Mouse (Mus musculus): Measurements from ENCODE around the gene Mcat. TPM values are rescaled to one million over a fixed set of nuclear protein-coding genes. Genes with fewer than 3 reads are reported as not detected.

Mcat gene
- total RNA-seq, 2 experiments from 2014 or later: 21.8 to 29.3 TPM

- DNase-seq (ENCODE audit: low spot score in 2 of 2): no peak
Measured at GRCm38 (mm10) chr15:83539905-83540304, 23.7 kb downstream of the Mcat start.

DNA sequence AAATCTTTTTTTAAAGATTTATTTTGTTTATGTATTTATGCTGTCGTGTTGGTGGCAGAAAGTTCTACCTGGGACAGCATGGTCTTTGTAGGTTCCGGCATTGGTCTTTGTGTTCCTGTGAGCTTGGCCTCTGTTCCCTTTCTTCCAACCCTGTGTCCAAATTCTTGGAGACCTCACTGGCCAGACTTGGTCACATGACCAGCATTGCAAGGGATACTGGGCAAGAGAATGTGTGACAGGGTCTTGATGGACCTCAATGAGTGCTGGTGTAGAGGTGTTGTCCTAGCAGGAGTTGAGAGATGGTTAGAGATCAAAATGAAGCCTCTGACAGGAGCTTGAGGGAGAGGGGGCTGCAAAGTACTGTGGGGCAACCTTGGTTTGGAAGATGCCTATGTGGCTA is 24.7 kb downstream of the Mcat start:
- no peak for DNase-seq (ENCODE audit: low spot score in 2 of 2)

- DNase-seq (ENCODE audit: low spot score in 2 of 2): no peak
Measured at GRCm38 (mm10) chr15:83535890-83536231, 27.7 kb downstream of the Mcat start.

- no peak for DNase-seq (ENCODE audit: low spot score in 2 of 2)
Measured at GRCm38 (mm10) chr15:83534960-83535889, 28.4 kb downstream of the Mcat start.

DNA sequence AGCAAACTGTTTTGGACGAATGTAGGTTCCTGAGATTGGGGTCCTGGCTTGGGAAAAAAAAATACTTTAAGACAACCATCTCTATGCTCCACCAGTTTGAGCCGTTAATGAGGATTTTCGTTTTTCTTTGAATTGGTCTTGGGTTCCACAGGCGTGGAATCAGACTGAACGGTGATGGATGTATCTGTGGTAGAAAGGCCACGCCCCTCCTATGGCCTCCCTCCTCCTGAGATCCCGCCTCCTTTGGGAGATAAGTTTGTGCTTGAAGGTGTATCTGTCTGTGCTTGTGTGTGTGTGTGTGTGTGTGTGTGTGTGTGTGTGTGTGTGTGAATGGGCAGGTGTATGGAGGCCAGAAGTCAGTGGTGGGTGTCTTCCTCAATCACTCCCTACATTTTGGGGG is 31.0 kb downstream of the Mcat start:
- DNase-seq (ENCODE audit: low spot score in 2 of 2): no peak

- no peak for DNase-seq (ENCODE audit: low spot score in 2 of 2)
Measured at GRCm38 (mm10) chr15:83531961-83532469, 31.6 kb downstream of the Mcat start.

- DNase-seq (ENCODE audit: low spot score in 2 of 2): no peak
Measured at GRCm38 (mm10) chr15:83530688-83531087, 32.9 kb downstream of the Mcat start.

DNA sequence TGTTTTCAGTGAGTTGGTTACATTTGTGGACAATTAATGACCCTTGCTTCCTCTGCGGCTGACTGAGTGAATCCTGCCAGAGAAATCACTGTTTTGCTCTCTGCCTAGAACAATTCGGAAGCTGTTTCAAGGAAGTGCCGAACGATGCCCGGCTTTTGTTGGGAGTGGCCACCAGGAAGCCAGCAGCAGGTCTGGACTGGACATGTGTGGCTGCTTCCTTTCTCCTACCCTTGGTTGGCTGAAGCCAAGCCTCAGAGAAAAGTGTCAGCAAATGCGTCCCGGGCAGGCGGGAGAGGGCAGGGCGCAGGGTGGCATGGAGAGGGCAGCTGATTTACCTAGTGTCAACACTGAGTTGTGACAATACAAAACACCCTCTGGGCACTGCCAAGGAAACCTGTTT is 33.4 kb downstream of the Mcat start:
- no peak for DNase-seq (ENCODE audit: low spot score in 2 of 2)

- DNase-seq (ENCODE audit: low spot score in 2 of 2): no peak
Measured at GRCm38 (mm10) chr15:83529765-83530164, 33.8 kb downstream of the Mcat start.

GRCm38 (mm10) chr15:83528892-83529291 is 34.7 kb downstream of the Mcat start:
- DNase-seq (ENCODE audit: low spot score in 2 of 2): no peak

- DNase-seq (ENCODE audit: low spot score in 2 of 2): no peak
Measured at GRCm38 (mm10) chr15:83527747-83528146, 35.8 kb downstream of the Mcat start.

DNA sequence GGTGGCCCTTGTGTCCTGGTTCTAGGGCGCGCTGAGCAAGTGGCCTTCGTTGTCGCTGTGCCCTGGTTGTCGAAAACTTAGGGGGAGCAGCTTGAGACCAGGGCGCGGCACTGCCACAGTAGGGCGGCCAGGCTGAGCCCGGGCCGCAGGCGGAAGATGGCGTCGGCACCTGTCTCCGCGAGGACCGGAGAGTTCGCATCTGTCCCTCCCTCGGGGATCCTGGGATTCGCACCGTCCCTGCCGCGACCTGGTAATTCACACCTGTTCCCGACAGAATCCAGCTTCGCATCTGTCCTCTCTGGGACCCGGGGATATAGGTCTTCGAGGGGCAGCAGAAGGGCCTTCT is 36.5 kb downstream of the Mcat start:
- no peak for DNase-seq (ENCODE audit: low spot score in 2 of 2)

- DNase-seq (ENCODE audit: low spot score in 2 of 2): no peak
Measured at GRCm38 (mm10) chr15:83526424-83527091, 37.0 kb downstream of the Mcat start, which contains the start of gene Bik. TSS of gene Bik (plus strand) at chr15:83526862.

DNA sequence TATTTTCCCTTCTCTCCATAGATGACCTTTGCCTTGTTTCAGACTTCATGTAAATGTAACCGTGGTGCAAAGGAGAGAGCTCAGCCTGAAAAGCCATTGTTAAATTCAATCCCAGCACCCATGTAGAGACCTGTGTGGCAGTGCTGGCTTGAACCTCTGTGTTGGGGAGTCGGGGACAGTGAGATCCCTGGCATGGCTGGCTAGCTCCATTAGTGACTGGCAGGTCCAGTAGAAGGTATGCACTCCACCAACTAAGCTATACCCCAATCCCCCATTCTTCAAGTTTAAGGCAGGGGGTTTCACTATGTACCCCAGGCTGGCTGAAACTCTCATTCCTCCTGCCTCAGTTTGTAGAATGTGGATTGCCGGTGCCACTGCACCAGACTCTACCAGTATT is 39.3 kb downstream of the Mcat start:
- DNase-seq (ENCODE audit: low spot score in 2 of 2): no peak

DNA sequence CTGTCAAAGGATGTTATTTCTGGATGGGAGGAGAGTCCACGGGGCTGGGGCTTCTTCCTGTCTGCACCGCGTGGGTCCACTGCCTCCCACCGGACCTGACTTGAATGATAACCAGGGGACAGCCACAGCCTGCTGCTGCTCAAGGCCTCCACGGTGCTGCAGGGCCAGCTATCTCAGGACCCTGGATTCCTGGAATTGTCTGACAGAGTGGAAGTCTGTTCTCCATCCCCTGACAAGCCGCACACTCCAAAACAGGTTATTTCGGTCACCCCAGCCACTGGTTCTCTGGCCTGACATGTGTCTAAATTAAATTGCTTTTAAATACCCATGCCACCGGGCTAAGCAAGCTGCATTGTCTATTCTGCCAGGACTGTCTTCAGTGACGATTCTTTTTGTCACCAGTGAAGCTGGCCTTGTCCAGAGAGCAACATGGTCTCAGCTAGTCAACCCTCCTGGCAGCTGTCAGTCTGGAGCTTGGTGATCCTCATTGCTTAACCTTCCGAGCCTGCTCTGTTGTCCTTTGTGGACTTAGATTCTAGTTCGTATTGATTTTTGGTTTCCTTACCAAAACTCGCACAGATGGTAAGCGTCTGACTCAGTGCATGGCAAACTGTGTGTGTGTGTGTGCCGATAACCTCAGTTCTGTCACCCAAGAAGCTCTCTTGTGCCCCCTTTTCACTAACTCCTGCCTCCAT is 39.8 kb downstream of the Mcat start:
- no peak for DNase-seq (ENCODE audit: low spot score in 2 of 2)

- DNase-seq (ENCODE audit: low spot score in 2 of 2): no peak
Measured at GRCm38 (mm10) chr15:83523196-83523595, 40.4 kb downstream of the Mcat start.

DNA sequence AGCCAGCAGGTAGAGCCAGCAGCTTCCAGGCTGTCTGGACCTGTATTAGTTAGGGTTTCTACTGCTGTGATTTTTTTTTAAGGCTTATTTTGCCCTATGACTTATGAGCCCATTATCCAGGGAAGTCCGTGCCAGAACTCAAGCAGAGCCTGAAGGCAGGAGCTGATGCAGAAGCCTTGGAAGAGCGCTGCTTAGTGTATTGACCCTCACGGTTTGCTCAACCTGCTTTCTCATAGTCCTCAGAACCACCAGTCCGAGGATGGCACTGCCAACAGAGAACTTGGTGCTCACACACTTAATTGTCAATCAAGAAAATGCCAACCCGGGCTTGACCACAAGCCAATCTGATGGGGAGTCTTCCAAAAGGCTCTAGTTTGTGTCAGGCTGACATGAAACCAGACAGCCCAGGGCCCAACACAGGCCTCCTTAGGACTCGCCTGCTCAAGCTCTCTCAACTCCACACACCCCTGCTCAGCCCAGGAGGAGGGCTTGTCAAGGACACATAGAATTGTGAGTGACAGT is 42.7 kb downstream of the Mcat start:
- no peak for DNase-seq (ENCODE audit: low spot score in 2 of 2)

- peak; percentile 20 to 69 for DNase-seq (ENCODE audit: low spot score in 2 of 2)
Measured at GRCm38 (mm10) chr15:83518215-83519048, 45.2 kb downstream of the Mcat start.

GRCm38 (mm10) chr15:83515018-83515417 is 48.6 kb downstream of the Mcat start:
- DNase-seq (ENCODE audit: low spot score in 2 of 2): peak; percentile 24 to 25

DNA sequence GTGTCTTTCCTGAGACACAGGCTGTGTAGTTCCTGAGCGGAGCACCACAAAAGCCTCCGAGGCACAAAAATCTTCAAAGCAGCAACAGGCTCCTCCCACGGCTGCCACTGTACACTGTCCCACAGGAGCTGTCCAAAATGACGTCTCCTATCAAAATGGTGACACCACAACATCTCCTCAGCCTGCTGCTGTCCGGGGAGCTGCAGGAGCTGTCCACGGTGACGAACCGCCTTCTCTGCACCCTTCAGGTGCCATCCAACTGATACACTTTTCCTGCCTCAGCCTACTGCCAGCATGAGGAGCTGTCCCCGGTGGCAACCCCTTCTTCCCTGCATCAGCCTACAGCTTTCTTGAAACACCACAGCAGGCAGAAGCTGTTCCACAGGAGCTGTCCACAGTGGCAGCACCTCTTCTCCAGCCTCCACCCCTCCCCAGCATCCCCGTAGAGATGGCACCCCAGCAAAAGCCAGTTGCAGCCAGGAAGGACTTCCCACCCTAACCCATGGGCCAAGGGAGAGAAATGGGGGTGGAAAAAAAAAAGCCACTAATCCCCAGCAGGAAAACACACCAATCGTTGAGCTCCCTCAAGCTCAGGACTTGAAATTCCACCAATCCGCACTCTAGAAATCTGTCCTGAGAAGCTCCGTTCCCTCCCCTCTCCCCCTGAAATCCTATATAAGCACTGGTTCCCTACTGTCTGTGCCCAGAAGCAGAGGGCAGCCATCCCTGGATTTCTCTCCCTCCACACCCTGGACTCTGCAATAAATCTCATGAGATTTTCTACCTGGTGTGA is 50.9 kb downstream of the Mcat start:
- DNase-seq (ENCODE audit: low spot score in 2 of 2): no peak

All from layer of hippocampus, adult 18-20 months (tissue).